In the genomic region with DNA sequence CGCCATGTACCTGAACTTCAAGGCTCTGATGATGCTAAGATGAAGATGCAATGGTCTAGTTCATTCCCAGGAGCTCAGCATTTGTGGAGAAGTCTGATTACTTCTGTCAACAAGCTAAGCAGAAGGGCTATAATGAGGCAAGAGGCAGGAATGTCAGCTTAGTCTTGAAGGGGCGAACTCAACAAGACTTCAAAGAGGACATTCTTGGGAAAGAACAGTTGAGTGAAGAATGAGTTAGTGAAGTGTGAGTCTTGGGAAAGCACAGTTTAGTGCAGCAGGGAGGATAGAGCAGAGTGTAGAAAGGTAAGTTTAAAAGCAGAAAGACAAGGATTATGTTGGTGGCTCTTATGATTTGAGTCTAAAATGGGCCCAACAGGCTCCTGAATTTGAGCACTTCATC, we compare ENCODE assay signal across 17 mouse cellular contexts.
A peak's percentile ranks its signal among the peaks of the same experiment; 100 is the strongest.
DNase-seq lines count a peak whose midpoint lies in the region; ATAC-seq and TF ChIP-seq lines count a peak whose summit lies in the region.
"Had no signal": no experiment of that assay in that cellular context is flagged by ENCODE, and none has a peak within 500 bp of the region (broad histone marks: within the 10 kb centered on the region; RNA-seq: fewer than 3 reads in every experiment).

No protein-coding gene starts in this region.

- WGBS in lung, postnatal 0 days = 58% methylated on average over 2 of the region's 2 CpGs

- DNase-seq in lung, postnatal 0 days (ENCODE audit: low spot score) = peak; percentile 69
- DNase-seq in lung, postnatal 4 days = no peak
- DNase-seq: adrenal gland, adult 2 months; adrenal gland, adult 8-10 months; adrenal gland, postnatal 10 days; adrenal gland, postnatal 14 days; adrenal gland, postnatal 25 days; adrenal gland, postnatal 36 days; B cell, adult 2 months; cerebellum, adult 11 months; cerebellum, adult 11-12 months; cerebellum, adult 18-20 months; cerebellum, adult 2 months had no signal

- H3K36me3 ChIP-seq in lung, postnatal 0 days (ENCODE audit: insufficient read depth, low read length) = no peaks in the 10 kb centered on the region
- H3K36me3 ChIP-seq: G1E had no signal

- no peak overlapping the region for H3K4me3 ChIP-seq in lung, postnatal 0 days (ENCODE audit: low read depth, low read length)

- no peak overlapping the region for H3K4me2 ChIP-seq in lung, postnatal 0 days (replicated peaks; ENCODE audit: low read depth, low read length)

- no peak overlapping the region for H3K27ac ChIP-seq in lung, postnatal 0 days (ENCODE audit: low read length)

- no peak for TF ChIP-seq CTCF in lung, postnatal 0 days (IDR thresholded peaks at IDR 0.05)

- peak; percentile 78 for ATAC-seq in lung, postnatal 0 days
- ATAC-seq: activated CD4-positive, CD25-positive, alpha-beta regulatory T cell, adult 4 months; CD4-positive, CD25-positive, alpha-beta regulatory T cell, adult 4 months; Patski had no signal

- no peaks in the 10 kb centered on the region for H3K9me3 ChIP-seq in lung, postnatal 0 days (ENCODE audit: low read length)

- H3K4me1 ChIP-seq in lung, postnatal 0 days (ENCODE audit: insufficient read depth, low read depth, low read length) = no peaks in the 10 kb centered on the region

- no peaks in the 10 kb centered on the region for H3K27me3 ChIP-seq in lung, postnatal 0 days (replicated peaks; ENCODE audit: insufficient read depth, low read length)

- no peak overlapping the region for H3K9ac ChIP-seq in lung, postnatal 0 days (replicated peaks; ENCODE audit: low read depth)

- TF ChIP-seq EP300 in lung, postnatal 0 days (IDR thresholded peaks at IDR 0.05) = peak; percentile 41; the same call in 1 of the 2 replicates
